Mouse (Mus musculus) layer of hippocampus, postnatal 25 days (tissue): ENCODE data around the gene Npcd. TPM values are rescaled to one million over a fixed set of nuclear protein-coding genes. Genes with fewer than 3 reads are reported as not detected.

Experiments used
- DNase-seq, 2 experiments: peaks; one replicate each; pipeline ENCODE4 v3.0.0; 2022; ENCODE audit warnings: mixed read lengths in 2 of 2, low spot score in 1 of 2; ENCODE audit errors: extremely low spot score in 1 of 2
- total RNA-seq, 2 experiments: library from RNA; stranded (reverse); gene quantifications; 2 replicates each; pipeline ENCODE4 v1.2.3; 2021

The Npcd gene
- total RNA-seq, 2 experiments from 2014 or later = 16.8 to 30.2 TPM

DNA sequence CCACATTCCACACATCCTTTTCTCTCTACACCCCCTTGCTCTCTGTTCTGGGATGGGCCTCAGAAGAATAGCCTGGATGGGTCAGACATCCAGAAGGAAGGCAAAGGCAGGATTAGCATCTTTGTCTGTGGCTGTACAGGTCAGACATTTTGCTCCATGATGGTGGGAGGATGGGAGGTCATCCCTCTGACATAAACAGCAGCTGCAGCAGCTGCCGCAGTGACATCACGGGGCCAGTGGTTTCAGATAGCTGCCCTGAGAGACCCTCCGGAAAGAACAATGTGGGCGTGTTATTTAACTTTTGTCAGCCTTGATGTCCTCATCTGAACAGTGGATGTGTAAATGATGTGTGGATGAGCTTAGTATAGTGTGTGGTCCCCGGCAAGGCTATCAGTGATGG is 88.2 kb downstream of the Npcd start:
- no peak for DNase-seq

DNA sequence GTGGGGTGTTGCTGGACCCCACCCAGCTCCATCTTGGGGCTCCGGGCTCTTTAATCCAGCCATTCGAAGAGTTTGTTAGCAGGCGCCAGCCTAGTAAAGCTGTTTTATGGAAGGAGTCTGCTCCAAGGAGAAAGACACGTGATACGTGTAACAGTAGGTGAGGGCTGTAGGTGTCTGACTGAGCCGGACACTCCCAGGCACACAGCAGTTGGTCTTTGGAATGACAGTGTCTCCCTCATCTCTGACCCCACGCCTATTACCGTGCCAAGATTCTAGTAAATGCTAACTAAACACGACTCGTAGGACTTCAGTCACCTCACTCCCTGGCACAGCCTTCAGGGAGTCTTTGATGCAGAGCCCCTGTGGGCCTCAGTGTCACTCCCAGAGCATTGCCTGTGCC is 88.7 kb downstream of the Npcd start:
- no peak for DNase-seq

DNA sequence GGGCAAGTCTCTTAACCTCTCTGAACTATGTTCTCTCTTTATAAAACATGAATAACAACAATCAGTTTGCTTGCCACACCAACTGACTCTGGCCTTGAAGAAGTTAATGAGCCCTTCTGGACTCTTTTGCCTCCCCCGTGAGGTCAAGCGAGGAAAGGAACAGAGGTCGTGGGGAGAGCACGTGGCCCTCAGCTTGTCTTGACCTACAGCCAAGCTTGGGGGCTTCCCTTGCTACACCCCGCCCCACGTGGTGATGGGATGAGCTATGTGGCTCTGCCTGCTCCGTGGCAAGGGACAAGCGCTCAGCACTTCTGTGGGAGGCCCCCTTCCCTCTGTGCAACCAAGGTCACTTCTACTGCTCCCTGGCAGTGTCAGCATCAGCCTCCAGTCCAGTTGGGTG is 89.3 kb downstream of the Npcd start:
- no peak for DNase-seq

DNA sequence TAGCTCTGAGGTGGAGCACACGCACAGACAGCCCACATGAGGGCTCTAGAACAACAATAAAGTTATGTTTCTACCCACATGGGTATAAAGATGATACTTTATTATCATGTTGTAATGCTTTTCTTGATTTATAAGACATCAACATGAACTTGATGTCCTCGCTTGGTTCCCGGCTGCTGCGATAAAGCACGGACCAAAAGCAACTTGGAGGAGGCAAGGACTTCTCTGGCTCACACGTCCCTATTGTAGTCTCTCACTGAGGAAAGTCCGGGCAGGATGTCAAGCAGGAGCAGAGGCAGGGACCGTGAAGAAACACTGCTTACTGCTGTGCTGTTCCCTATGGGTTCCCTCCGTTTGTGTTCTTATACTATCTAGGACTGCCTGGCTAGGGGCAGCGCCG is 90.0 kb downstream of the Npcd start:
- no peak for DNase-seq

DNA sequence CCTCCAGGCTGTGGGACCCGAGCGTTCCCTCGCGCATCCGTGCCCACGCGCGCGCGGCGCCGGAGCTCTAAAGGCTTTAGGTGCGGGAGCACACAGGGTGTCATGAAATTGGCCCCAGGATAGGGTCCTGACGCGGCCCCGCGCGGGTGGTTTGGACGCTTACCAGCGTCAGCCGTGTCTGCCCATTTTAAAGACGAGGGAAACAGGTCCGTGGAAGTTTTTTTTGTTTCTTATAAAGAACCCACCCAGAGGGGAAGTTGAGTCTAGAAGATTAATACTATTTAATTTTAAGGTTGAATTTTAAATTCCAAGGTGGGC is 91.4 kb downstream of the Npcd start:
- DNase-seq = no peak

DNA sequence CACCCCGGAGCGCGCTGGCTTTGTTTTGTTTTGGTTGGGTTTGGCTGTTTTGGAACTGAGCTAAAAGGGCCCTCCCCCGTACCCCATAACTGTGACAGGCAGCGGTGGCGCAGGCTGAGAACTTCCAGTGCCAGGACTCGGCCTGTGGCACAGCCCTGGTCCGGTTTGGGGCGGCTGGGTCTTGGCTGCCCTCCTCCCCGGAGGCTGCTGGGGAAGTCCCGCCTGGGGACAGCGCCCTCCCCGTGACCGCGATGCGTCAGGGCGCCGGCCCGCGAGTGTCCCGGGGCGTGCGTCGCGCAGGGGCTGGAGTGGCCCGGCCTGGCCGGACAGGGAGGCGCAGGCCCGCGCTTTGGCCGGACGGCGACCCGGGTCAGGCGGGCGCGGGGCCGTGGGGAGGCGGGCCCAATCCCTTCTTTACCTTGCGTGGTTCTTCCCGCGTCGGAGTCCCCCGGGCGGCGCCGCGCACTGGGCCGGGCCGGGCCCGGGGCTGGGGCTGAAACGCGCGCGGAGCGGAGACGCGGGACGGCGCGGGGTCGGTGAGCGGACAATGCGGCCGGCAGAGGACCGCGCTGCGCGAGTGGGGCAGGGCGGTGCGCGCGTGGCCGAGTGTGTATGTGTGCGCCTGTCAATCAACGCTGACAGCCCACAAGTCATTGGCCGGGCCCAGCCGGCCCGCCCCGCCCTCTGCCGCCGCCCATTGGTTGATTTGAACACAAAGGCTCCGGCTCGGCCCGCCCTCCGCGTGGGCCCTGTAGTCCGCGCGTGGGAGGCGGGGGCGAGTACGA is 91.9 kb downstream of the Npcd start, which contains the start of gene Sun2:
TSS of gene Sun2 (minus strand) at position 616 of the 785 bp plus-strand sequence.
- DNase-seq = peak; percentile 81 to 85

DNA sequence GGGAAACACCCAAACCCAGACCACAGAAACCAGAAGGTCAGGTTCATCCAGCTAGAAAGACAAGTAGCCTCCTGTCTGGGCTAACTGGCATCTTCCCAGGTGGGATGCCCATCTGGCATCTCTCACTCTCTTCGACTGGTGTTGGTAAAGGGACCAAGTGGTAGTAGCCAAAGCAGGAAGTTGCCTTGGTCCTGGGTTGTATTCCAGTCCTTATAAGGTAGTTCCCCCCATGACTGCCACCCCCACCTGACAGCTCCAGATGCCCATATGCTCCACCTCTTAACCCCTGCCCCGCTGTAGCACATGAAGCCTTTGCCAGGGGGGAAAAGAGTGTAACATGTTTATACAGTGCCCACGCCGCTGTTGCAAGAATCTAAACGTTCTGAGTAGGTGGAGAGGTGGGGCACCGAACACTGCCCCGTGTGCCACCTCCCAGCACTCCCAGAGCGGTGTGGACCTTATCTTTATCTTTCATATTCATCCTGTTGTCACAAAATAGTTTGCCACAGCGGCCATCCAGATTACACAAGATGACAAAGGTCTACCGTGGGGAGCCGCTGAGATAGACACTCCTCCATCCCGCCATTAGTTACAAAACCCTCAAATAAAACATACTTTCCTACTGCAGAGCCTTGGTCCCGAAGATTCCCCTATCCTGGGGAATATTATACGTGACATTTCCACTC is 92.7 kb downstream of the Npcd start:
- DNase-seq = no peak

DNA sequence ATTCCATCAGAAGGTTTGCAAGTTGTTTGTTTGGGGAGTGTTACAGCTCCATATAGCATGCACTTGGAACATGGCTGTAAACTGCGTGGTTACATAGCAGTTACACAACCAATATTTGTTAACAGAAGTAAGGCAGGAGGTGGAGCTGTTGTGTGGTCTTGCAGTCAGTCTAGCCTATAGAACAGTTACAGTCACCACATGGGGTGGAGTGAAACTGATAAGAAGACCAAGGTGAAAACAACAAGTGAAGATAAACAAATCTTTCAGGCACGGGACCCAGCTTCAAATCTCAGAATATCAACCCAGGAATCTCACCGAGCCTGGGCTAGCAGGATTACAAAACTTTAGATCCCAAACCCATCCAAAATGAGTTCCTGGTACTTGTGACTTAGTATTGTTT is 93.3 kb downstream of the Npcd start:
- no peak for DNase-seq

Other genes starting within 250 kb of the Npcd start
- gene Dmc1, start 229.1 kb downstream of the Npcd start, total RNA-seq = under 1 TPM; 0.57 to 0.92 TPM
- gene Fam227a, start 175.3 kb downstream of the Npcd start, total RNA-seq = 10 to 100 TPM in 1 of 2 experiments, 1 to 10 TPM in 1; 6.0 to 11.5 TPM
- gene Cby1, start 175.0 kb downstream of the Npcd start, total RNA-seq = 10 to 100 TPM; 51.8 to 54.2 TPM
- 100 to 1,000 TPM; 100 to 107 TPM for gene Tomm22, start 163.4 kb downstream of the Npcd start, total RNA-seq
- gene Josd1, start 146.3 kb downstream of the Npcd start, total RNA-seq = 10 to 100 TPM; 49.4 to 53.2 TPM
- gene Gtpbp1, start 143.4 kb downstream of the Npcd start, total RNA-seq = 10 to 100 TPM; 46.2 to 52.6 TPM
- 10 to 100 TPM; 23.5 to 23.7 TPM for gene Sun2, start 91.7 kb downstream of the Npcd start, total RNA-seq
- 10 to 100 TPM; 53.0 to 59.4 TPM for gene Dnal4, start 56.4 kb downstream of the Npcd start, total RNA-seq
- 100 to 1,000 TPM; 773 to 802 TPM for gene Nptxr, start 29.5 kb downstream of the Npcd start, total RNA-seq
- gene Cbx6, start 451 bp upstream of the Npcd start, total RNA-seq = 100 to 1,000 TPM; 397 to 421 TPM
- 1 to 10 TPM; 3.7 to 5.0 TPM for gene Apobec3, start 57.4 kb upstream of the Npcd start, total RNA-seq
- 10 to 100 TPM; 32.1 to 35.7 TPM for gene Cbx7, start 136.9 kb upstream of the Npcd start, total RNA-seq
- 10 to 100 TPM; 28.9 to 33.6 TPM for gene Pdgfb, start 180.7 kb upstream of the Npcd start, total RNA-seq